Mouse (Mus musculus) heart, embryonic 14.5 days (tissue): ENCODE results near the gene Gli2. TPM values are rescaled to one million over a fixed set of nuclear protein-coding genes. Genes with fewer than 3 reads are reported as not detected.

ENCODE experiments used
- ATAC-seq: fragments of 200-750 bp; cut with Nextera tagmentation; 2 replicates; pipeline ENCODE4 v1.8.0; 2017; ENCODE audit warnings: low read depth, moderate TSS enrichment; ENCODE audit not compliant: insufficient number of reproducible peaks, insufficient read depth, low FRiP score
- H3K27ac ChIP-seq, 2 experiments: fragments of 200-500 bp in 1 of 2; fragments of 300-500 bp in 1 of 2; sonication (generic) in 1 of 2; replicated peaks in 1 of 2; 2 replicates each; pipeline ENCODE4 v1.5.1; 2012 to 2014; ENCODE audit warnings: low read depth in 2 of 2, low read length in 2 of 2, control low read depth in 1 of 2, mild to moderate bottlenecking in 1 of 2, mixed read lengths in 1 of 2; ENCODE audit not compliant: control insufficient read depth in 1 of 2, insufficient read depth in 1 of 2
- H3K27me3 ChIP-seq: fragments of 300-500 bp; sonication (generic); 2 replicates; pipeline ENCODE4 v1.6.1; 2014; ENCODE audit warnings: mild to moderate bottlenecking, low read length, control low read depth; ENCODE audit not compliant: control insufficient read depth, insufficient read depth
- H3K36me3 ChIP-seq: fragments of 300-500 bp; sonication (generic); 2 replicates; pipeline ENCODE4 v1.6.1; 2014; ENCODE audit warnings: mild to moderate bottlenecking, control low read depth, low read length, mixed read lengths; ENCODE audit not compliant: control insufficient read depth, insufficient read depth
- H3K4me1 ChIP-seq, 2 experiments: fragments of 200-500 bp in 1 of 2; fragments of 300-500 bp in 1 of 2; sonication (generic) in 1 of 2; 2 replicates each; pipeline ENCODE4 v1.6.1; 2012 to 2014; ENCODE audit warnings: low read length in 2 of 2, control low read depth in 1 of 2, mixed read lengths in 1 of 2; ENCODE audit not compliant: control insufficient read depth in 2 of 2, insufficient read depth in 2 of 2
- H3K4me2 ChIP-seq: fragments of 300-500 bp; sonication (generic); 2 replicates; pipeline ENCODE4 v1.6.1; 2014; ENCODE audit warnings: mild to moderate bottlenecking, low read length
- H3K4me3 ChIP-seq, 2 experiments: fragments of 200-500 bp in 1 of 2; fragments of 300-500 bp in 1 of 2; sonication (generic) in 1 of 2; 2 replicates each; pipeline ENCODE4 v1.5.1; 2012 to 2014; ENCODE audit warnings: low read length in 2 of 2, mild to moderate bottlenecking in 2 of 2, control low read depth in 1 of 2, low read depth in 1 of 2, moderate library complexity in 1 of 2; ENCODE audit not compliant: control insufficient read depth in 1 of 2, insufficient read depth in 1 of 2
- H3K9ac ChIP-seq: fragments of 300-500 bp; sonication (generic); 2 replicates; pipeline ENCODE4 v1.6.1; 2014; ENCODE audit warnings: mild to moderate bottlenecking, low read length
- H3K9me3 ChIP-seq: fragments of 300-500 bp; sonication (generic); 2 replicates; pipeline ENCODE4 v1.6.1; 2016; ENCODE audit warnings: low read length, control low read depth; ENCODE audit not compliant: control insufficient read depth
- WGBS: fragments of 180-500 bp; shearing (Covaris S2); extraction: QIAGEN DNeasy Blood & Tissue Kit; methylation state at CpG from one replicate; pipeline ENCODE4 v1.1.7; 2014; 5-methylcytosine and 5-hydroxymethylcytosine counted together
- polyA plus RNA-seq: library from polyadenylated mRNA; unstranded; fragments of >200 nt; fragmentation: Nextera tagmentation; extraction: Ambion mirVana; gene quantifications from 2 replicates; pipeline ENCODE4 v1.2.1, GENCODE M21; 2014

Gli2 gene
- polyA plus RNA-seq, 1 experiment from 2014 or later, result 3.9 TPM

DNA sequence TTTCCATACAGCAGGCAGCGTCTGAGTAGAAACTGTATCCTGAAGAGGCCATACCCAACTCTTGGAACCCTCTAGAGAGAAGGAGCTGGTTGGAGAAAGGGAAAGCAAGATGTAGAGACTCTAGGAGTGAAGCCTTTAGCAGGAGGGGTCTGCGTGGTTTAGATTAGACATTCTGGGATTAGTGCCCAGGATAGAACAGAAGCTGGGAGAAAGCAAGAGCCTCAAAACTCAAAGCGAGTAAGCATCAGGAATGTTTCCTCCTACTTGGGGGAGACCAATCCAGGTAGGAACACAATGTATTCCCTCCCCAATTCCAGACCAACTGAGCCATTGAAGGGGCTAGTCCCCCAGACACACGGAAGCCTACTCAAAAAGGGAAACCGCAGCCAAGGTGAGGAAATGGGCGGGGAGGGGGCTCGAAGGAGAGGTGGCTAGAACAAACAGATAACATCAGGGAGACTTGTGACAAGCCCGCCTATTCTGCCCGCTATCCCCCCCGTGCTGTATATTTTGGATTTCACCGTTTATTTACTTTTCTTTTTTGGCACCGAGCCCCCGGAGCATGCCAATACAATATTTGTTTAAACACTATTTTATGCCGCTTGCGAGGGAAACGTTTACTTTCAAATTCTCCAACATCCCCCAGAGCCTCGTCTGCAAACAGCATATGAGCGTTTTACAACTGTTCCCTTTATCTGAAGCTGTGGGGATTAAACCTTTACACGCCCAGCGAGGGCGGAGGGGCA is 2.1 kb downstream of the Gli2 start:
- H3K9me3 ChIP-seq, result no peaks in the 10 kb centered on the region
- peaks cover 12 to 24% of the 10 kb centered on the region in 2 experiments for H3K4me1 ChIP-seq
- no peak for ATAC-seq
- peak overlapping the region; percentile 76 for H3K9ac ChIP-seq
- WGBS, result 12% methylated on average over 21 of the region's 21 CpGs
- H3K27me3 ChIP-seq, result peaks cover 44% of the 10 kb centered on the region
- peak overlapping the region in 1 of 2 experiments; percentile 30; a peak in 1 of 4 replicates for H3K27ac ChIP-seq
- peak overlapping the region; percentile 97 for H3K4me2 ChIP-seq
- peak overlapping the region; percentile 62 to 66 for H3K4me3 ChIP-seq
- no peaks in the 10 kb centered on the region for H3K36me3 ChIP-seq

- no peaks in the 10 kb centered on the region for H3K36me3 ChIP-seq
- no peak overlapping the region for H3K9ac ChIP-seq
- H3K4me3 ChIP-seq, result no peak overlapping the region
- no peak overlapping the region for H3K4me2 ChIP-seq
- no peaks in the 10 kb centered on the region for H3K9me3 ChIP-seq
- ATAC-seq, result no peak
- H3K4me1 ChIP-seq, result peaks cover 12 to 24% of the 10 kb centered on the region in 2 experiments
- H3K27me3 ChIP-seq, result peaks cover 44% of the 10 kb centered on the region
- 48% methylated on average over 10 of the region's 10 CpGs for WGBS
- no peak overlapping the region for H3K27ac ChIP-seq
Observed at GRCm38 (mm10) chr1:119049812-119050615, 3.4 kb downstream of the Gli2 start.

DNA sequence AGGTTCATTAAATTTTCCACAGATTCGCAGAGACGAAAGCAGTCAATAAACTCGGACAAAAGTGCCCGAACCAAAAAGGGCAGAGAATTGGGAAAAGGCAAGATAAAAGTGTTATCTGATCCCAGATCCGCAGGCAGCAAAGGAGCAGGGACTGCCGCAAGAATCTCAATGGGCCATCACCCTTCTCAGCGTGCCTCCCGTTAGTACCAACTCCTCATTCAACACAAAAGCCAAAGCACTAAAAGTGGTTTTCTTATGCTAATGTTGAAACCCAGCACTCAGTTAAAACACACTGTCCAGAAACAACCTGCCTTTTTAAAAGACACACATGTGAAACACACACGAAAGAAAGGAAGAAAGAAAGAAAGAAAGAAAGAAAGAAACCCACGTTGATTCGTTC is 4.4 kb downstream of the Gli2 start:
- Histone ChIP-seq H3K4me1 (peaks cover 12 to 24% of the 10 kb centered on the region in 2 experiments), H3K4me2 (peak overlapping the region; percentile 88; the same call in 1 of the 2 replicates), H3K9me3 (no peaks in the 10 kb centered on the region), H3K27ac (no peak overlapping the region), H3K4me3 (no peak overlapping the region), H3K27me3 (peaks cover 44% of the 10 kb centered on the region), H3K36me3 (no peaks in the 10 kb centered on the region), H3K9ac (no peak overlapping the region)
- no peak for ATAC-seq
- 32% methylated on average over 11 of the region's 11 CpGs for WGBS

DNA sequence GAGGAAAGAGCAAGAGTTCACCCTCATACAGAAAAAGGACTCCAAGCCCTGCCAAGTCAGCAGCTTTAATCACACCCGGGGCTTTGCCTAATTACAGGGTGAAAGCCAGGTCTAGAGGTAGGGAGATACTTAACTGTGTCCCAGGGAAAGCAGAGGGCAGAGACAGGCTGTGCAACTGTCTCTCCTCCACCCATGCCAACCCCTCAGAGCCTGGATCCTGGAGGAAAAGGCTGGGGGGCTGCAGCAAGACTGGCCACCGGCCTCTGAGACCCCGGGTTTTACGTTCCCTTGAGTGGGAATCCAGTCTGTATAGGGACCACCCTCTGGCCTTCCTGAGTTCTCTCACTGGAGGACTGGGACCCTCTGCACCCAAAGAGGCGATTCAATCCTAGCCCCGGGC is 4.9 kb downstream of the Gli2 start:
- Histone ChIP-seq H3K27me3 (peaks cover 44% of the 10 kb centered on the region), H3K9me3 (no peaks in the 10 kb centered on the region), H3K27ac (no peak overlapping the region), H3K4me1 (peaks cover 12 to 24% of the 10 kb centered on the region in 2 experiments), H3K36me3 (no peaks in the 10 kb centered on the region), H3K4me2 (peak overlapping the region; percentile 88), H3K4me3 (no peak overlapping the region), H3K9ac (no peak overlapping the region; the same call in 1 of the 2 replicates)
- WGBS, result 15% methylated on average over 6 of the region's 6 CpGs
- ATAC-seq, result no peak

GRCm38 (mm10) chr1:119047462-119048371 is 5.7 kb downstream of the Gli2 start:
- ATAC-seq, result no peak
- Histone ChIP-seq H3K27me3 (peaks cover 39% of the 10 kb centered on the region), H3K27ac (peak overlapping the region; percentile 47 to 53), H3K4me3 (peak overlapping the region; percentile 57 to 60), H3K4me2 (peak overlapping the region; percentile 88), H3K9me3 (no peaks in the 10 kb centered on the region), H3K4me1 (peaks cover 9 to 22% of the 10 kb centered on the region in 2 experiments), H3K36me3 (no peaks in the 10 kb centered on the region), H3K9ac (peak overlapping the region; percentile 76)
- WGBS, result 6% methylated on average over 47 of the region's 61 CpGs

DNA sequence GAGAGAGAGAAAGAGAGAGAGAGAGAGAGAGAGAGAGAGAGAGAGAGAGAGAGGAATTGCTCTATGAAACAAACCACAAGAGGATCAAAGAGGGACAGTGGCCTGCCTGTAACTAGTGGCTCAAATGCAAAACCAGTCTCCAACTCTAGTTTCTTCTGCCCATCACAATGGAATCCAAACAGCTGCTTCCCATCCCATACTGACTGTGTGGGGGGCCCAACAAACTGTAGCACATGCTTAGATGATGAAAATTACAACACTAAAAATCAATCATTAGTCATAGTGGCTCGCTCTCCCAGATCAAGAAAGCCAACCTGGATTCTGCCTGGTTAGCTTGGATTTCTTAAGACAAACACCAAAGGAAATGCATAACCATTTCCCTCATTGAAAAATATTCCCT is 15.0 kb downstream of the Gli2 start:
- Histone ChIP-seq H3K9me3 (no peaks in the 10 kb centered on the region), H3K27me3 (no peaks in the 10 kb centered on the region), H3K9ac (no peak overlapping the region), H3K4me1 (peaks cover 14 to 15% of the 10 kb centered on the region in 2 experiments), H3K27ac (no peak overlapping the region), H3K4me2 (no peak overlapping the region), H3K36me3 (no peaks in the 10 kb centered on the region), H3K4me3 (no peak overlapping the region)
- no peak for ATAC-seq
- 71% methylated on average over 1 of the region's 1 CpGs for WGBS

- Histone ChIP-seq H3K36me3 (no peaks in the 10 kb centered on the region), H3K9ac (no peak overlapping the region), H3K4me1 (peaks cover 19 to 21% of the 10 kb centered on the region in 2 experiments), H3K27ac (no peak overlapping the region), H3K4me3 (no peak overlapping the region), H3K27me3 (no peaks in the 10 kb centered on the region), H3K4me2 (no peak overlapping the region), H3K9me3 (no peaks in the 10 kb centered on the region)
- 86% methylated on average over 8 of the region's 8 CpGs for WGBS
- ATAC-seq, result no peak
Observed at GRCm38 (mm10) chr1:119035931-119036330, 17.5 kb downstream of the Gli2 start.
